8 mouse cellular contexts compared by ENCODE assay signal in genomic region chr2:72038235-72038634, GRCm38 (mm10). TPM values are rescaled to one million over a fixed set of nuclear protein-coding genes. Genes with fewer than 3 reads are reported as not detected.
A peak's percentile ranks its signal among the peaks of the same experiment; 100 is the strongest.
DNase-seq lines count a peak whose midpoint lies in the region; ATAC-seq lines count a peak whose summit lies in the region.

No protein-coding gene starts in this region.

- WGBS in heart, embryonic 12.5 days, result 29% methylated on average over 1 of the region's 1 CpGs
- WGBS in midbrain, embryonic 14.5 days, result 29% methylated on average over 1 of the region's 1 CpGs

- intact Hi-C loops in left cerebral cortex, postnatal 10 days (cut with DNase I), result loop anchor here (5.0 to 10.0 kb wide), 2 partner anchors 143 to 184 kb away; no protein-coding TSS in a partner anchor

- no peaks in the 10 kb centered on the region for H3K36me3 ChIP-seq in heart, embryonic 12.5 days
- no peaks in the 10 kb centered on the region for H3K36me3 ChIP-seq in midbrain, embryonic 14.5 days (ENCODE audit: control insufficient read depth, insufficient read depth, low read length)

- H3K4me2 ChIP-seq in heart, embryonic 12.5 days, result no peak overlapping the region
- H3K4me2 ChIP-seq in midbrain, embryonic 14.5 days (ENCODE audit: low read length), result no peak overlapping the region

- ATAC-seq in heart, embryonic 12.5 days (ENCODE audit: insufficient number of reproducible peaks, low FRiP score), result no peak
- ATAC-seq in inflammation-experienced regulatory T-cells, adult 6 months, result peak; percentile 54
- ATAC-seq in midbrain, embryonic 14.5 days (ENCODE audit: low FRiP score, low TSS enrichment), result no peak

- H3K4me3 ChIP-seq in heart, embryonic 12.5 days, result no peak overlapping the region
- no peak overlapping the region for H3K4me3 ChIP-seq in midbrain, embryonic 14.5 days (replicated peaks; ENCODE audit: low read depth, low read length)

- no peaks in the 10 kb centered on the region for H3K9me3 ChIP-seq in heart, embryonic 12.5 days (replicated peaks)
- no peaks in the 10 kb centered on the region for H3K9me3 ChIP-seq in midbrain, embryonic 14.5 days (ENCODE audit: control insufficient read depth, low read length)

- no peak overlapping the region for H3K27ac ChIP-seq in heart, embryonic 12.5 days (ENCODE audit: poor library complexity, severe bottlenecking)
- H3K27ac ChIP-seq in midbrain, embryonic 14.5 days (replicated peaks; ENCODE audit: low read depth, low read length), result no peak overlapping the region

- H3K27me3 ChIP-seq in heart, embryonic 12.5 days (replicated peaks), result 0 out of 2 replicates have a peak, but pooled peaks cover 9% of the 10 kb centered on the region
- no peaks in the 10 kb centered on the region for H3K27me3 ChIP-seq in midbrain, embryonic 14.5 days (ENCODE audit: control insufficient read depth, insufficient read depth, low read length)

- DNase-seq in heart, adult 11 months, result peak; percentile 94
- DNase-seq in cerebellum, adult 8-10 months, result peak; percentile 88
- peak; percentile 45 to 77 for DNase-seq in frontal cortex, postnatal 10 days (ENCODE audit: low spot score in 2 of 2)
- peak; percentile 77 to 86 for DNase-seq in left cerebral cortex, postnatal 10 days (ENCODE audit: extremely low spot score in 1 of 2, low spot score in 2 of 2)
- peak; percentile 92 for DNase-seq in midbrain, embryonic 14.5 days
- DNase-seq in spleen, adult 12 weeks (ENCODE audit: low spot score), result peak; percentile 37

- H3K9ac ChIP-seq in heart, embryonic 12.5 days, result no peak overlapping the region
- no peak overlapping the region for H3K9ac ChIP-seq in midbrain, embryonic 14.5 days (replicated peaks; ENCODE audit: low read length)

- 0 out of 2 replicates have a peak, but pooled peaks cover 6% of the 10 kb centered on the region for H3K4me1 ChIP-seq in heart, embryonic 12.5 days (replicated peaks)
- H3K4me1 ChIP-seq in midbrain, embryonic 14.5 days (ENCODE audit: control insufficient read depth, insufficient read depth, low read length), result no peaks in the 10 kb centered on the region

RNA-seq across cellular contexts. Expression of gene Rapgef4, which starts 57.2 kb away (rescaled TPM):
- 5.2 and 5.3 TPM in 2 replicates for polyA plus RNA-seq in heart, embryonic 12.5 days (2016; fragmentation: Nextera tagmentation; extraction: Ambion mirVana)
- polyA plus RNA-seq in inflammation-experienced regulatory T-cells, adult 6 months (2017; shearing (Covaris generic)), result 1 to 10 TPM in 2 of 3 experiments, under 1 TPM in 1; 0.87 to 8.7 (median 8.6) TPM
- 100 to 1,000 TPM; 166 to 168 TPM for total RNA-seq in left cerebral cortex, postnatal 10 days (2021)
- 18.3 and 25.6 TPM in 2 replicates for polyA plus RNA-seq in midbrain, embryonic 14.5 days (2014; fragmentation: Nextera tagmentation; extraction: Ambion mirVana)

Comparison
In these comparisons a context has a peak if more than half of its experiments do, and no peak if none do; other contexts are left out.
1. DNase-seq: peak in every context shown above with its lines; median percentile 94 in heart, adult 11 months; 92 in midbrain, embryonic 14.5 days; 88 in cerebellum, adult 8-10 months; 82 in left cerebral cortex, postnatal 10 days; 61 in frontal cortex, postnatal 10 days; 37 in spleen, adult 12 weeks.